Mouse (Mus musculus) embryonic facial prominence, embryonic 11.5 days (tissue): Measurements from ENCODE around the gene Asb13. TPM values are rescaled to one million over a fixed set of nuclear protein-coding genes. Genes with fewer than 3 reads are reported as not detected.
A peak's percentile ranks its signal among the peaks of the same experiment; 100 is the strongest.

Experiments used
- ATAC-seq: fragments of 200-750 bp; cut with Nextera tagmentation; replicated peaks from 2 replicates; pipeline ENCODE4 v1.8.0; 2017; ENCODE audit warnings: low read depth; ENCODE audit not compliant: insufficient number of reproducible peaks, low FRiP score, low TSS enrichment
- DNase-seq: peaks from one replicate; pipeline ENCODE4 v3.0.0-alpha.2; 2015; ENCODE audit warnings: low spot score
- H3K27ac ChIP-seq: fragments of 300-500 bp; sonication (generic); replicated peaks from 2 replicates; pipeline ENCODE4 v1.5.1; 2014; ENCODE audit warnings: mild to moderate bottlenecking, low read depth, low read length, control low read depth
- H3K27me3 ChIP-seq: fragments of 300-500 bp; sonication (generic); 2 replicates; pipeline ENCODE4 v1.6.1; 2014; ENCODE audit warnings: mild to moderate bottlenecking, low read length, moderate library complexity, mixed read lengths; ENCODE audit not compliant: control insufficient read depth, insufficient read depth
- H3K36me3 ChIP-seq: fragments of 300-500 bp; sonication (generic); replicated peaks from 2 replicates; pipeline ENCODE4 v1.6.1; 2014; ENCODE audit warnings: low read depth, mild to moderate bottlenecking, low read length, moderate library complexity, mixed read lengths; ENCODE audit not compliant: control insufficient read depth, insufficient read depth
- H3K4me1 ChIP-seq: fragments of 300-500 bp; sonication (generic); 2 replicates; pipeline ENCODE4 v1.6.1; 2014; ENCODE audit warnings: low read length, mixed read lengths; ENCODE audit not compliant: control insufficient read depth, insufficient read depth
- H3K4me2 ChIP-seq: fragments of 300-500 bp; sonication (generic); 2 replicates; pipeline ENCODE4 v1.6.1; 2014; ENCODE audit warnings: low read depth, mild to moderate bottlenecking, control low read depth, low read length, moderate library complexity
- H3K4me3 ChIP-seq: fragments of 300-500 bp; sonication (generic); 2 replicates; pipeline ENCODE4 v1.5.1; 2014; ENCODE audit warnings: low read depth, low read length, control low read depth
- H3K9ac ChIP-seq: fragments of 300-500 bp; sonication (generic); replicated peaks from 2 replicates; pipeline ENCODE4 v1.6.1; 2014; ENCODE audit warnings: mild to moderate bottlenecking, control low read depth, low read length
- H3K9me3 ChIP-seq: fragments of 300-500 bp; sonication (generic); replicated peaks from 2 replicates; pipeline ENCODE4 v1.6.1; 2016; ENCODE audit warnings: mild to moderate bottlenecking, low read length, inconsistent platforms, mixed read lengths; ENCODE audit not compliant: control insufficient read depth
- whole genome bisulfite sequencing: fragments of 180-500 bp; shearing (Covaris S2); extraction: QIAGEN DNeasy Blood & Tissue Kit; methylation state at CpG from one replicate; pipeline ENCODE4 v1.1.7; 2014; 5-methylcytosine and 5-hydroxymethylcytosine counted together
- polyA plus RNA-seq: library from polyadenylated mRNA; unstranded; fragments of >200 nt; fragmentation: Nextera tagmentation; extraction: Ambion mirVana; gene quantifications from 2 replicates; pipeline ENCODE4 v1.2.1, GENCODE M21; 2014

Asb13 gene
- polyA plus RNA-seq, 1 experiment from 2014 or later = 8.5 TPM

DNA sequence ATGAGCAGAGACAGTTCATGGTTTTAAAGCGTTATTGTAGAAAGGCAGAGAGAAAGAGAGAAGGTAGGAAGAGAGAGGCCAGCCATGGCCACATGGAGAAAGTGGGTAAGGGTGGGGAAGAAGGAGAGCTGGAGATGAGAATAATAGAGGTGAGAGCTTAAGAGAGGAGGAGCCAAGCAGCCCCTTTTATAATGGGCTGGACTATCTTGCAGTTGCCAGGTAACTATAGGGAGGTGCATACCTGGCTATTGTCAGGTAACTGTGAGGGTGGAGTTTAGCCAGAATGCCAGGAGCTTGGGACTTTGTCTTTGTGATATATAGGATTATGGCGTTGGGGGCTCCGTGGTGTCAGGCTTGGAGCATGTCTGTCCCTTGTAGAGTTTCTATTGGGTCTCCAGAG is 6.7 kb upstream of the Asb13 start:
- Histone ChIP-seq H3K9me3 (no peaks in the 10 kb centered on the region), H3K36me3 (no peaks in the 10 kb centered on the region), H3K27me3 (no peaks in the 10 kb centered on the region), H3K4me1 (no peaks in the 10 kb centered on the region), H3K27ac (no peak overlapping the region), H3K4me2 (no peak overlapping the region), H3K9ac (no peak overlapping the region), H3K4me3 (no peak overlapping the region)
- 0 out of 2 replicates have a peak, but pooled peaks have one; percentile 48 for ATAC-seq
- WGBS = 50% methylated on average over 3 of the region's 3 CpGs
- DNase-seq = no peak

DNA sequence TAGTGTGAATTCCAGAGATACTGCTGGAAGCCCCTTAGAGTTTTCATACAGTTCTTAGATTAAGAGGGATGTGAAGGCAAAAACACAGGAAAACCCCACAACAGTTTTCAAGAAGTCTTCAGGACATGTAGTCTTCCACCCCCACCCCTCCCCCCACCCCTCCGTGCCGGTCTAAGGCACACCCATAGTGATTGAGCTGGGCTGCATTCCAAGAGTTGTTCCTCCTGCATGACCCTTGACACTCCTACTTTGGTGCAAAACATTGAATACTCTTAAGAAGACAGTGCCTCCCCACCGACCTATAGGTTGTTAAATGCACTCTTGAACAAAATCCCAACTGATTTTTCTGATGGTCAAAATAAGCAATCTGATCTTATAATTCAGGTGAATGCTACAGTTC is 5.7 kb upstream of the Asb13 start:
- H3K4me3 ChIP-seq = no peak overlapping the region
- WGBS = 22% methylated on average over 3 of the region's 3 CpGs

DNA sequence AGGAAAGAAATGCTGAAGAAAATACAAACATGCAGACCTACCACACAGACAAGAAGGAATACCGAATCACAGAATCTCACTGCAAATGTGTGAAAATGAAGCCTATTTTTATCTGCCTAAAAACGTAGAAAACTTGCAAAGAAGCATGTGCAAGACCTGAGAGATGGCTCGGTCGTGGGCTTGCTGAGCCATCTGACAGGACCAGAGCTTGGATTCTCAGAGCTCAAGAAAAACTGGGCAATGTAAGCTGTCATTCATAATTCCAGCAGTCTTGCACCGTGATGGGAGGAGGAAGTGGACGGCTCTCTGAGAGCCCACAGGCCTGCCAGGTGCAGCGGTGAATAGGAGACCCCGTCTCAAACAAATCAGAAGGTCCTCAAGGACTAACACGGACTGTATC is 1.3 kb upstream of the Asb13 start:
- WGBS = 88% methylated on average over 9 of the region's 9 CpGs

More for the DNA sequence above, 5.7 kb upstream of the Asb13 start:
- DNase-seq = no peak
- no peaks in the 10 kb centered on the region for H3K4me1 ChIP-seq
- H3K4me2 ChIP-seq = no peak overlapping the region
- H3K9me3 ChIP-seq = no peaks in the 10 kb centered on the region
- no peak overlapping the region for H3K9ac ChIP-seq
- no peak overlapping the region for H3K27ac ChIP-seq
- no peak for ATAC-seq
- H3K36me3 ChIP-seq = no peaks in the 10 kb centered on the region
- no peaks in the 10 kb centered on the region for H3K27me3 ChIP-seq

DNA sequence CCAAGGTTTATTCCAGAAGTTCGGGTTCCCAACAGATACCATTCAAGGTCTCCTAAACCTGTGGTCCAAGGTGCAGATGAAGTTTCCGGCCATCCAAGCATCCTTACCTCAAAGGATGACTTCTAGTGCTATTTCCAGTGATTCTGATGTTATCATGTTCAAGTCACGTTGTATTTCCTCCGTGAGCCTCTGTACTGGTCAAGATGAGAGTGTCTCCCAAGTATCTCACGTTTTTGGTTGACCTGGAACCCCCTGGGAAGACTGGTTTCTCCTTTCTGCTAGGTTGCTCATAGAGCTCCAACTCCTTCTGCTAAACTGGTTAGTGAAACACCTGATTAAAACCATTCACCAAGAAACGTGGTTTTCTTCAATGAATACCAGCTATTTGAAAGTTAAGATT is 701 bp upstream of the Asb13 start:
- H3K4me2 ChIP-seq = no peak overlapping the region
- no peak for DNase-seq

More for the DNA sequence above, 1.3 kb upstream of the Asb13 start:
- Histone ChIP-seq H3K9ac (no peak overlapping the region), H3K4me1 (no peaks in the 10 kb centered on the region), H3K9me3 (no peaks in the 10 kb centered on the region), H3K27me3 (no peaks in the 10 kb centered on the region), H3K36me3 (no peaks in the 10 kb centered on the region), H3K4me2 (no peak overlapping the region), H3K27ac (no peak overlapping the region), H3K4me3 (no peak overlapping the region)
- no peak for ATAC-seq
- no peak for DNase-seq

DNA sequence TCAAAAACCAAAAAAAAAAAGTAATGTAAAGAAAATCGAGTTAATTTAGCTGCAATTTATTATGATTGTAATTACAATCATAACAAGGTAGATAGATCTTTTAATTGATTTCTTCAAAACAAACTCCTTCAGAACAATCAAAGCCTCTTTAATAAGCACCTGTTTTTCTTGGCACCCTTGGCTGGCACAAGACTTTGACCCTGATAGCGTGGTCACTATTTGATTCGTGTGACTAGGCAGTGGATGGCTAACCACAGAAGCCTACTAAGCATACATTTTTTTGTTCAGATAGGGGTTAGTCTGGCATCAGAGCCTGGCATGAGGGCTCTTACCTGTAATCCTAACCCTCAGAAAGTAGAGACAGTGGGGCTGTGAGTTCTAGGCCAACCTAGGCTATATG is 1.2 kb downstream of the Asb13 start:
- H3K4me1 ChIP-seq = no peaks in the 10 kb centered on the region
- no peaks in the 10 kb centered on the region for H3K27me3 ChIP-seq
- H3K36me3 ChIP-seq = no peaks in the 10 kb centered on the region
- DNase-seq (no peak), ATAC-seq (no peak)
- no peak overlapping the region for H3K4me2 ChIP-seq
- H3K27ac ChIP-seq = no peak overlapping the region
- H3K9ac ChIP-seq = no peak overlapping the region
- H3K4me3 ChIP-seq = no peak overlapping the region
- H3K9me3 ChIP-seq = no peaks in the 10 kb centered on the region
- 96% methylated on average over 3 of the region's 3 CpGs for WGBS

More for the DNA sequence above, 701 bp upstream of the Asb13 start:
- Histone ChIP-seq H3K9ac (no peak overlapping the region), H3K36me3 (no peaks in the 10 kb centered on the region), H3K4me3 (no peak overlapping the region), H3K27ac (no peak overlapping the region), H3K9me3 (no peaks in the 10 kb centered on the region), H3K4me1 (no peaks in the 10 kb centered on the region), H3K27me3 (no peaks in the 10 kb centered on the region)
- ATAC-seq = no peak
- 40% methylated on average over 6 of the region's 6 CpGs for WGBS

DNA sequence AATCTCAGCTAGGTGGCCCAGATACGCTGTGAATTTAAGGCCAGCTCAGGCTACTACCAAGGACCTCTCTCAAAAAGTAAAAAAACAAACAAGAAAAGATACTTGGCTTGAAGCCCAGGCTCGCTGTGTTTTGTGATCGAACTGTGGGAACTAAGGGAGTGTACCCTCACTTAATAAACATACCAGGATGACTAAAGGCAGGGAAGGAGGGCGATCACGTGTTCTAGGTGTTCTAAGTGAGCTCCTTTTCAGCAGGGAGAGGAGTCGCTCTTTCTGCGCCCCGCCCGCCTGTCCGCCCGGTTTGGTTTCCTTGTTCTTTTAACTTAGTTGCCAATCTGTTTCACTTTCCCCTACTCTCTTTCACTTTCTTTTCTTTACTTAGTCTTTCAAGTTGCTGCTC is 3.0 kb downstream of the Asb13 start:
- Histone ChIP-seq H3K27me3 (no peaks in the 10 kb centered on the region), H3K4me1 (no peaks in the 10 kb centered on the region), H3K4me3 (no peak overlapping the region), H3K9me3 (no peaks in the 10 kb centered on the region), H3K9ac (no peak overlapping the region), H3K27ac (no peak overlapping the region), H3K4me2 (no peak overlapping the region), H3K36me3 (no peaks in the 10 kb centered on the region)
- WGBS = 70% methylated on average over 11 of the region's 11 CpGs
- DNase-seq = no peak
- ATAC-seq = no peak

DNA sequence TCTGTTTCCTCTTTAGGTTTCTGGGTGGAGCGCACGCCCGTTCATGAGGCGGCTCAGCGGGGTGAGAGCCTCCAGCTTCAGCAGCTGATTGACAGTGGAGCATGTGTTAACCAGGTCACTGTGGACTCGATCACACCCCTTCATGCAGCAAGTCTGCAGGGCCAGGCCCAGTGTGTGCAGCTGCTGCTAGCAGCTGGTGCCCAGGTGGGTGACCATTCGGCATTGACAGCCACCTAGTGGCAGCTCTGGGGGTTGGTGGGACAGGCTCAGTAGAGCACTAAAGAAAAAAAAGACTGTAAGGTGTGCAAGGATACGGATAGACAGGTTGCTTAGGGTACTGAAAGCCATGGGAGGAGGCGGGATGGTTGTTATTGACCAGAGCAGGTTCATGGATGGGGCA is 8.2 kb downstream of the Asb13 start:
- peak; percentile 42 for DNase-seq
- Histone ChIP-seq H3K9me3 (no peaks in the 10 kb centered on the region), H3K27me3 (no peaks in the 10 kb centered on the region), H3K36me3 (no peaks in the 10 kb centered on the region), H3K4me2 (no peak overlapping the region), H3K4me1 (no peaks in the 10 kb centered on the region), H3K27ac (no peak overlapping the region), H3K9ac (no peak overlapping the region), H3K4me3 (no peak overlapping the region)
- 69% methylated on average over 9 of the region's 9 CpGs for WGBS
- peak; percentile 68 for ATAC-seq

DNA sequence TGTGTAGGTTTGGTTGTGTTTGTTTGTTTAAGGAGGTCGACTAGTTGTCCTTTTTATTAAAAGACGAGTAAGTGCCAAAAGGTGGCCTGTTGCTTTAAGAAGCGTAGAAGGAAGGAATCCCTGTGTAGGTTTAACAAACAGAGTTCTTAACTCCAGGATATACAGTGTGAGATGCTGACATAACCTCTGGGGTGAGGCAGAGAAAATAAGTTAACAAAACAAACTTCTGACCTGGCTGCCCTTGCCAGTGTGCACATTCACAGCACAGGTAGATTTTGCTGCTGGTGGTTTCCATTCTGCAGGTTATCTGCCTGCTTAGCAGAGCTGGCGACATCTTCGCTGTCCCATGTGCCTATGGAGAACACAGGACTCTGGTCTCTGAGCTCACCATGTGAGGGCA is 8.7 kb downstream of the Asb13 start:
- no peak for ATAC-seq
- Histone ChIP-seq H3K9ac (no peak overlapping the region), H3K4me1 (no peaks in the 10 kb centered on the region), H3K4me2 (no peak overlapping the region), H3K4me3 (no peak overlapping the region), H3K9me3 (no peaks in the 10 kb centered on the region), H3K27ac (no peak overlapping the region), H3K27me3 (no peaks in the 10 kb centered on the region), H3K36me3 (no peaks in the 10 kb centered on the region)
- no peak for DNase-seq
- 70% methylated on average over 5 of the region's 5 CpGs for WGBS
